Mouse (Mus musculus): ENCODE measurements around the gene Gm8369.
"Not testable (repeated sequence)": the region's sequence is repeated elsewhere in the genome, so short reads cannot be mapped to it uniquely, and the experiment has no call there.

The Gm8369 gene

GRCm38 (mm10) chr19:11516845-11517244, 31.1 kb downstream of the Gm8369 start:
- no peak for DNase-seq

- not testable (repeated sequence) for DNase-seq
These were observed 31.6 kb downstream of the Gm8369 start for GRCm38 (mm10) chr19:11517373-11517772.

- not testable (repeated sequence) for DNase-seq
These were observed 32.6 kb downstream of the Gm8369 start for GRCm38 (mm10) chr19:11518356-11518755.

- no peak for DNase-seq
These were observed 34.4 kb downstream of the Gm8369 start for GRCm38 (mm10) chr19:11520146-11520545.

- DNase-seq = no peak
These were observed 47.7 kb downstream of the Gm8369 start for GRCm38 (mm10) chr19:11533421-11533820.

- peak; percentile 26 for DNase-seq
These were observed 48.2 kb downstream of the Gm8369 start for GRCm38 (mm10) chr19:11533888-11534445.

- DNase-seq = peak; percentile 58
These were observed 50.9 kb downstream of the Gm8369 start, which contains the start of gene Ms4a4d for GRCm38 (mm10) chr19:11536593-11536992. TSS of gene Ms4a4d (plus strand) at chr19:11536801.

GRCm38 (mm10) chr19:11537336-11537735, 51.6 kb downstream of the Gm8369 start:
- peak; percentile 33 for DNase-seq

GRCm38 (mm10) chr19:11540166-11540821, 54.6 kb downstream of the Gm8369 start:
- not testable (repeated sequence) for DNase-seq

GRCm38 (mm10) chr19:11544383-11544782, 58.6 kb downstream of the Gm8369 start:
- DNase-seq = not testable (repeated sequence)

- DNase-seq = no peak
These were observed 62.2 kb downstream of the Gm8369 start for GRCm38 (mm10) chr19:11547911-11548310.

- DNase-seq = no peak
These were observed 69.0 kb downstream of the Gm8369 start for GRCm38 (mm10) chr19:11554726-11555125.

GRCm38 (mm10) chr19:11559560-11559959, 73.8 kb downstream of the Gm8369 start:
- not testable (repeated sequence) for DNase-seq

Measured in lung, postnatal 14 days (tissue).